Mouse (Mus musculus): ENCODE results near the gene Krt79. TPM values are rescaled to one million over a fixed set of nuclear protein-coding genes. Genes with fewer than 3 reads are reported as not detected.

Gene Krt79
- polyA plus RNA-seq (2015; fragmentation: Nextera tagmentation; extraction: Ambion mirVana): not detected in 2 replicates

DNA sequence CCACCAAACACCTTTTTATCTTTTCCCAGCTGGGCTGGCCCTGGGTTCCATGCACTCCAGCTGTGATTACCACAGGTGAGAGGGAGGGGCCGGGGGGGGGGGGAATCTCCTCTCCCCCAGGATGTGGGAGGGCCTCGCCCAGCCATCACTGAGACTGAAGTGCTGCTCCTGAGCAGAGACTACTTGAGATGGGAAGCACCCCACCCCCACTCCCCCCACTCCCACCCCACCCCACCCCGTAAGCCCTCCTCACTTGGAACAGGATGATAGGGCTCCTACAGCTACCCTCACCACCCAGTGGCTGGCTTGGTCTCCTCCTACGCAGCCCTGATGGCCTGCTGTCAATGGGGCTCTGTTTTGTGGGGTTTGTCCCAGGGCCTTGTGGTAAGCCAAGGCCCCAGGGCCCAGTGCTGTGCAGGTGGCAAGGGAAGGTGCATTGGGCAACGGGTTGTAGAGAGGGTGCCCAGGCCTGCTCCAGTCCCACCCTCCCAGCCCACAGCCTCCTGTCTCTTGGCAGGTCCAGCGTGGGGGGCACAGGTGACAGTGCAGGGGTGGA lies at the start of gene Krt79:
Gene Krt79 (minus strand): TSS at position 51 of the 556 bp plus-strand sequence.
- Histone ChIP-seq H3K9ac (ENCODE audit: low read depth, low read length) (no peak within 1 kb of the TSS), H3K9me3 (replicated peaks; ENCODE audit: control insufficient read depth, low read length) (no peaks in the 10 kb centered on the region), H3K27ac (ENCODE audit: low read length) (no peak within 1 kb of the TSS), H3K27me3 (ENCODE audit: control insufficient read depth, insufficient read depth, low read depth, low read length) (no peaks in the 10 kb centered on the region), H3K4me1 (ENCODE audit: control insufficient read depth, low read depth, low read length) (no peaks in the 10 kb centered on the region), H3K4me2 (ENCODE audit: low read depth, low read length) (no peak within 1 kb of the TSS), H3K36me3 (ENCODE audit: control insufficient read depth, insufficient read depth) (no peaks in the 10 kb centered on the region), H3K4me3 (ENCODE audit: low read depth, low read length) (no peak within 1 kb of the TSS)
- ATAC-seq (ENCODE audit: low read depth): no peak
- 42% methylated on average over 6 of the region's 6 CpGs for WGBS (ENCODE audit: insufficient replicate concordance)

DNA sequence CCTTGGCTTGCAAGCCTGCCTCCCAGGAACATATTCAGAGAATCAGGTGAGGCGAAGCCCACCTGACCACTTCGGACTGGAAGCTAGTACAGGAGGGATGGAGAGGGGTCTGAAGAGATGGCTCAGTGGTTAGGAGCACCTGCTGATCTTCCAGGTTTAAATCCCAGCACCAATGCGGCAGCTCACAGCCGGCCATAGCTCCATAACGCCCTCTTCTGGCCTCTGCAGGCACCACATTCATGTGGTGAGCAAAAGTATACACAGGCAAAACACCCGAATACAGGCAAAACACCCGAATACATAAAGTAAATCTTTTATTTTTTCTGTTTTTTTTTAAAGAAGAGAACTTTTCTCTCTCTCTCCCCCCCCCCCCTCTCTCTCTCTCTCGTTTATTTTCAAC lies 48.6 kb upstream of the Krt79 start:
- no peak overlapping the region for H3K4me3 ChIP-seq (ENCODE audit: low read depth, low read length)
- WGBS (ENCODE audit: insufficient replicate concordance): 44% methylated on average over 8 of the region's 8 CpGs
- no peak overlapping the region for H3K27ac ChIP-seq (ENCODE audit: low read length)
- H3K9ac ChIP-seq (ENCODE audit: low read depth, low read length): no peak overlapping the region
- H3K36me3 ChIP-seq (ENCODE audit: control insufficient read depth, insufficient read depth): no peaks in the 10 kb centered on the region
- H3K27me3 ChIP-seq (ENCODE audit: control insufficient read depth, insufficient read depth, low read depth, low read length): no peaks in the 10 kb centered on the region
- H3K9me3 ChIP-seq (replicated peaks; ENCODE audit: control insufficient read depth, low read length): no peaks in the 10 kb centered on the region
- ATAC-seq (ENCODE audit: low read depth): no peak
- H3K4me1 ChIP-seq (ENCODE audit: control insufficient read depth, low read depth, low read length): peaks cover 8% of the 10 kb centered on the region
- H3K4me2 ChIP-seq (ENCODE audit: low read depth, low read length): no peak overlapping the region

GRCm38 (mm10) chr15:101988119-101988518 lies 48.0 kb upstream of the Krt79 start:
- Histone ChIP-seq H3K4me1 (ENCODE audit: control insufficient read depth, low read depth, low read length) (peaks cover 9% of the 10 kb centered on the region), H3K27me3 (ENCODE audit: control insufficient read depth, insufficient read depth, low read depth, low read length) (no peaks in the 10 kb centered on the region), H3K9ac (ENCODE audit: low read depth, low read length) (no peak overlapping the region), H3K27ac (ENCODE audit: low read length) (no peak overlapping the region), H3K36me3 (ENCODE audit: control insufficient read depth, insufficient read depth) (no peaks in the 10 kb centered on the region), H3K4me3 (ENCODE audit: low read depth, low read length) (no peak overlapping the region), H3K4me2 (ENCODE audit: low read depth, low read length) (no peak overlapping the region), H3K9me3 (replicated peaks; ENCODE audit: control insufficient read depth, low read length) (no peaks in the 10 kb centered on the region)
- no peak for ATAC-seq (ENCODE audit: low read depth)
- WGBS (ENCODE audit: insufficient replicate concordance): under 1% methylated on average over 10 of the region's 10 CpGs

- no peaks in the 10 kb centered on the region for H3K9me3 ChIP-seq (replicated peaks; ENCODE audit: control insufficient read depth, low read length)
- 12% methylated on average over 6 of the region's 6 CpGs for WGBS (ENCODE audit: insufficient replicate concordance)
- no peak overlapping the region for H3K27ac ChIP-seq (ENCODE audit: low read length)
- H3K4me3 ChIP-seq (ENCODE audit: low read depth, low read length): no peak overlapping the region
- H3K36me3 ChIP-seq (ENCODE audit: control insufficient read depth, insufficient read depth): no peaks in the 10 kb centered on the region
- no peak overlapping the region for H3K9ac ChIP-seq (ENCODE audit: low read depth, low read length)
- H3K4me2 ChIP-seq (ENCODE audit: low read depth, low read length): peak overlapping the region; percentile 54; the same call in 1 of the 2 replicates
- ATAC-seq (ENCODE audit: low read depth): no peak
- peaks cover 9% of the 10 kb centered on the region for H3K4me1 ChIP-seq (ENCODE audit: control insufficient read depth, low read depth, low read length)
- no peaks in the 10 kb centered on the region for H3K27me3 ChIP-seq (ENCODE audit: control insufficient read depth, insufficient read depth, low read depth, low read length)
These were observed 44.6 kb upstream of the Krt79 start for GRCm38 (mm10) chr15:101984746-101985145.

DNA sequence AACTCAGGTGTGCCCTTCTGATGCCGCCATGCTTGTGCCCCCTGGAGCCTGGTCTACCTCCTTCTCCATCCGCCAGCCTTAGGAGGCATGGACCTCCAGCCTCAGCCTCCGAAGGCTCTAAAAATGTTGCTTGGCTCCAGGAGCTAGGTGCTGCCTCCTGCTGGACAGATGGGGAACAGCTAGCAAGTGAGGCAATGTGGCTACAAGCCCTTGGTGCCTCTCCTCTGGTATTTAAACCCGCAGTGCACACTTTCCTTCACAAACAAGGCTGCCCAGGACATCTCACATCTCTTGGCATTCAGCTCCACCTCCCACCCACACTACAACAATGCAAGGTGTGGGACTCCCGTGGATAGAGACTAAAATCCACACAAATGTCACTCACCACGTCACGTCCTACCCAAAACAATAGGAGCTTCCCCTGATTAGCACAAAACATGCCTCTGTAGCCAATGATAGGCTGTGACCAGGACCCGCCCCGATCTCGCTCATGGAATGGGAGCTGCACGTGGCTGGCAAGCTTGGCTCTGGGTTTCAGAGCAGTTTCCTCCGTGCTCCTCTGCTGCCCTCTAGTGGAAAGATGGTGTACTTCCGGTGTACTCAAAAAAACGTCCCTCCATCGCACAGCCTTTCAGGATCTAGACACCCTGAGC lies 44.0 kb upstream of the Krt79 start:
- Histone ChIP-seq H3K4me3 (ENCODE audit: low read depth, low read length) (peak overlapping the region; percentile 31), H3K36me3 (ENCODE audit: control insufficient read depth, insufficient read depth) (no peaks in the 10 kb centered on the region), H3K9ac (ENCODE audit: low read depth, low read length) (no peak overlapping the region), H3K4me2 (ENCODE audit: low read depth, low read length) (peak overlapping the region; percentile 54), H3K4me1 (ENCODE audit: control insufficient read depth, low read depth, low read length) (peaks cover 9% of the 10 kb centered on the region), H3K27ac (ENCODE audit: low read length) (0 out of 2 replicates have a peak overlapping the region, but pooled peaks have one; percentile 49), H3K27me3 (ENCODE audit: control insufficient read depth, insufficient read depth, low read depth, low read length) (no peaks in the 10 kb centered on the region), H3K9me3 (replicated peaks; ENCODE audit: control insufficient read depth, low read length) (no peaks in the 10 kb centered on the region)
- WGBS (ENCODE audit: insufficient replicate concordance): 2% methylated on average over 15 of the region's 15 CpGs
- peak; percentile 82 for ATAC-seq (ENCODE audit: low read depth)

DNA sequence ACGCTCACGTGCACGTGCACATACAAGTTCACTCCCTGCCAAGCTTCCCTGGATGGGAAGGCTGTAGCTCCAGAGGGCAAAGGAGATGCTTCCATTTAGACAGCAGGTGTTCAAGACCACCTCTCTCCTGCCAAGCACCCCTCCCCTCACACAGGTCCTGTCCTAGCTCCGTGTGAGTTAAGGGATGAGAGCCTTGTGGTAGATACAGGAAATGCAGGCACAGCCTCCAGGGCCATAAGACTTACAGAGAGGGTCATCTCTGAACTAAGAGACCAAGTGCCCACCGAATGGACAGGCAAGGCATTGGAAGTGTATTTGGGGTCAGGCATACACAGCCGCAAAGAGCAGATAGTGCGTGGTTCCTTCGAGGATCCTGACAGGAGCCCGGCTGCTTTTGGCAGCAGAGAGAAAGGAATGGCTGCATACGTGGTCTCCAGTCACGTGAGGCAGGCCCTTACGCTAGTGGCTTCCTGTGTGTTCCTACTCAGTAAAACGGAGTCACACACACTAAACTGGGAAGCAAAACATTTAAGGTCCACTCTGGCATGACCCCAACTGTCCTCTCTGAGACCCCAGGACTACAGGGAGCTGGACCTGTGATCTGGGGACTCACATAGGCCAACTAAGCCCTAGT lies 43.3 kb upstream of the Krt79 start:
- no peak overlapping the region for H3K9ac ChIP-seq (ENCODE audit: low read depth, low read length)
- no peaks in the 10 kb centered on the region for H3K36me3 ChIP-seq (ENCODE audit: control insufficient read depth, insufficient read depth)

DNA sequence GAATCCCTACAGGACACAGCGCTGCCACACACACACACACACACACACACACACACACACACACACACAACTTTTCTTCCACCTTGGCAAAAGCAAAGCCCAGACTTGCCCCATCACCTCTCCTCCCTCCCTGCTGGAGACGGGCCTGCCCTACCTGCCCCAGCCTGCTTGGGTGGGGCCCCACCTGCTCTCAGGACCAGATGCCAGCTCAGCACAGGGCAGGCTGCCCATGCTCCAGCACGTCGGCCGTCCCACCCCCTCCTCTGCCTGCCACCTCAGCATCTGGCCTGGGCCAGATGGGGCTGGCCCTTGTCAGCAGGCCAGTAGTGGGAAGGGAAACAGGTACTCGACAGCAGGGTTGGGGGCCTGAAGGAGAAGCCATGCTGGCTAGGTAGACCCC lies 40.7 kb upstream of the Krt79 start:
- no peak for ATAC-seq (ENCODE audit: low read depth)
- no peaks in the 10 kb centered on the region for H3K9me3 ChIP-seq (replicated peaks; ENCODE audit: control insufficient read depth, low read length)
- no peak overlapping the region for H3K4me2 ChIP-seq (ENCODE audit: low read depth, low read length)
- H3K4me1 ChIP-seq (ENCODE audit: control insufficient read depth, low read depth, low read length): peaks cover 39% of the 10 kb centered on the region
- no peak overlapping the region for H3K9ac ChIP-seq (ENCODE audit: low read depth, low read length)
- no peaks in the 10 kb centered on the region for H3K27me3 ChIP-seq (ENCODE audit: control insufficient read depth, insufficient read depth, low read depth, low read length)
- no peaks in the 10 kb centered on the region for H3K36me3 ChIP-seq (ENCODE audit: control insufficient read depth, insufficient read depth)
- H3K27ac ChIP-seq (ENCODE audit: low read length): peak overlapping the region; percentile 31
- H3K4me3 ChIP-seq (ENCODE audit: low read depth, low read length): no peak overlapping the region
- WGBS (ENCODE audit: insufficient replicate concordance): 69% methylated on average over 5 of the region's 6 CpGs

More for the DNA sequence above, 43.3 kb upstream of the Krt79 start:
- H3K4me2 ChIP-seq (ENCODE audit: low read depth, low read length): 0 out of 2 replicates have a peak overlapping the region, but pooled peaks have one; percentile 14
- no peak for ATAC-seq (ENCODE audit: low read depth)
- 72% methylated on average over 13 of the region's 13 CpGs for WGBS (ENCODE audit: insufficient replicate concordance)
- H3K4me3 ChIP-seq (ENCODE audit: low read depth, low read length): no peak overlapping the region
- H3K27ac ChIP-seq (ENCODE audit: low read length): no peak overlapping the region
- no peaks in the 10 kb centered on the region for H3K9me3 ChIP-seq (replicated peaks; ENCODE audit: control insufficient read depth, low read length)
- H3K27me3 ChIP-seq (ENCODE audit: control insufficient read depth, insufficient read depth, low read depth, low read length): no peaks in the 10 kb centered on the region
- H3K4me1 ChIP-seq (ENCODE audit: control insufficient read depth, low read depth, low read length): peaks cover 14% of the 10 kb centered on the region

- Histone ChIP-seq H3K27ac (ENCODE audit: low read length) (peak overlapping the region; percentile 84), H3K27me3 (ENCODE audit: control insufficient read depth, insufficient read depth, low read depth, low read length) (no peaks in the 10 kb centered on the region), H3K4me3 (ENCODE audit: low read depth, low read length) (peak overlapping the region; percentile 52), H3K4me1 (ENCODE audit: control insufficient read depth, low read depth, low read length) (peaks cover 52% of the 10 kb centered on the region), H3K4me2 (ENCODE audit: low read depth, low read length) (peak overlapping the region; percentile 85), H3K9me3 (replicated peaks; ENCODE audit: control insufficient read depth, low read length) (no peaks in the 10 kb centered on the region), H3K36me3 (ENCODE audit: control insufficient read depth, insufficient read depth) (no peaks in the 10 kb centered on the region), H3K9ac (ENCODE audit: low read depth, low read length) (peak overlapping the region; percentile 71)
- ATAC-seq (ENCODE audit: low read depth): peak; percentile 98
- WGBS (ENCODE audit: insufficient replicate concordance): 2% methylated on average over 39 of the region's 39 CpGs
These were observed 37.1 kb upstream of the Krt79 start for GRCm38 (mm10) chr15:101977043-101977726.

All from liver, embryonic 16.5 days (tissue).